Mouse (Mus musculus): ENCODE measurements at regions not wholly inside any gene's neighbourhood (a gene's known extent, or its start where the extent isn't known, plus 50 kb on each side); places are given as distances from the start of the nearest gene placed in this dataset.
"Not testable (repeated sequence)": the region's sequence is repeated elsewhere in the genome, so short reads cannot be mapped to it uniquely, and the experiment has no call there.

DNA sequence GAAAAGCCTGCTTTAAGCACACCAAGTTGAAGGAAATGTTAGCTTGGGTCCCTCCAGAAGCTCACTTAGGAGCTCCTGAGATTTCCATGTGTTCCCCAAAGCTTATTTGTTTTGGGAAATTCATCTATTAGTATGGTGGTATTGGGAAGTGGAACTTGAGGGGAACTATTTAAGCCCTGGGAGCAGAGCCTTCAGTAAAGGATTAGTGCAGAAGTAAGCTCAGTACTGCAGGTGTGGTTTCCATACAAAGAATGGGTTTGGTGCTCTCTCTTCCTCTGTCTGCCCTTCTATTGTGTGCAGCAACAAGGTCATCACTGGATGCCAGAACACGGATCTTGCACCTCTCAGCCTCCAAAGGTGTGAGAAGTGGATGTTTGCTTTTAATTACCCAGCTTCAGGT is 57.2 kb downstream of the Foxa2 start:
- no peak for DNase-seq (ENCODE audit: low read depth)

DNA sequence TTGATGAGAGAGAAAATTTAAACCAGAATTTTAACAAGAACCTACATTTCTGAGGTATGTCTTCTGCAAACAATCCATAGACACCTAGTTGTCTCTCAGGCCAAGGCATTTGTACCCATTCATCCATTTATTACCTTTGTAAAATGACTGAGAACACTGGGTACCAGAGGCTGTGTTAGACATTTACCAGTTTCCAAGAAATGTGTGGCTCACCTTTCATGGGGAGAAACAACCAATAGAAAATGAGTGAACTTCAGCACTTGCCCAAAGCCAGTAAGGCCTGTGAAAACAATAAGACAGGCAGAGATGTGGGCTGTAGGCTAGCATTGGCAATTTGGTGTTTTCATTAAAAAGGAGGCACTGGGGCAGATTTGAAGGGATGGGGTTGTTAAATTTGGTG is 58.2 kb downstream of the Foxa2 start:
- no peak for DNase-seq (ENCODE audit: low read depth)

DNA sequence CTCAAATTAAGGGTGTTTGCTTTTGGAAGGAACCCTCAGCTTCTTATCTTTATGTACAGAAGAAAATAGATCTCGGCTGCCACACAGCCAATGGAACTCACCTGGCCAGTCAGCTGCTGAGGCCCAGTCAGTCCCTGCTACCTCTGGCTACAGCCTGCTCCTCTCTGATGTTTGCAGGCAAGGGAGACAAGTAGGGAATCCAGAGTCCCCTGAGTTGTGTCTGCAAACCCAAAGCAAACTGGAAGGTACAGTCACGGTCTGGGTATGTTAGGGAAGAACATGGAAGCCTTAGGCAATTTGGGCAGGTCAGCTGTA is 61.6 kb downstream of the Foxa2 start:
- DNase-seq (ENCODE audit: low read depth), result no peak

DNA sequence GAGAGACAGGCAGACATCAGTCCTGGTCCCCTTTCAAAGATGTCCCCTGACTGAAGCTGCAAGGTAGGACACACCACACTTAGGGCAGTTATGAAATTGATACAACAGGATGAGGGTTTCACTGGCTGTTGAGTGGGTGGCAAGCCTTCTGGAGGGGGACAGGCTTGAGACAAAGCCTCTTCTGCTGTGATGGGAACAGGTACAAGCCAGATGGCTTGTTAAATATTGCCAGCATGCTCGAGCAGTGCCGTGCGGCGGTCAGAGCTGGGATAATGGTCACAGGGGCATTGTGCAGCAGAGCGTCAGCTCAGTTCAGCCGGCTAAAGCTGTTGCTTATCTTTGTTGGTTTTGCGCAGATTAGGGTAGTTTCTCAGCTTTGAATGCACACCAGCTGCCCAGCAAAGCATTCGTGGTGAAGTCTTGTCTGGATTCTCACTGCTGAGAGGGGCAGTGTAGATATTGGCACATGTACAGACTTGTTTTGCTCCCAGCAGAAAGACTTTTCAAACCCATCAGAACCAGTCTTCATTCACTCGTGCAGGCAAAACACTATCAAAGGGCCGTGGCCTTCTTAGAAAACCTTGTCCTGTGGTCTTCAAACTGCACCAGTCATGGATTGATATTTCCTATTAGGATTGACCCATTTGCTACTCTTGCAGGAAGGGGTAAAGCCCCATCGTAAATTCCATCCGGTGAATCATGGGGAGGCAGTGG is 62.1 kb downstream of the Foxa2 start:
- no peak for DNase-seq (ENCODE audit: low read depth)

DNA sequence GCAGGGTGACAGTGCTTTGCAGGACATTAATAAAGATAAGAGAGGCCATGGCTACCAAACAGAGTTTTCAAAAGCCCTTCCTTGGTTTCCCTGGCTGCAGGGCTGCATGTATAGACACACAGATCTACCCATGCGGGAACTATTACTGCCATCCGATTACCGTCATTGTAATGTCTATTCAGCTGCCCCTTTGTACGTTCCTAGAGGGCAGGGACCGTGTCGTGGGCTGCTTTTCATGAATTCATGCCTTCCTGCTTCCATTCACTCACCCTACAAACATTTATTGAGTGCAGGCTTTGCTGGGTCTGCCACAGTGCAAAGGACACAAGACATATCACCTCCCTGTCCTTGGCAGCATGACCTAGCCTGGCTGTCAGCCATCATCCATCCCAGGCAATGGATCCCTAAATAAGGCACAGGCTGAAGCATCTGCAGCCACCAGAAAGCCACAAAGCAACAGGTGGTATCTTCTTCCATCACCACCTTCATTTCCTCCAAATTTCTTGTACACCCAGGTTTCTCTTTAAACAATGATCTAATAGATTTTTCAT is 65.8 kb downstream of the Foxa2 start:
- DNase-seq (ENCODE audit: low read depth), result no peak

DNA sequence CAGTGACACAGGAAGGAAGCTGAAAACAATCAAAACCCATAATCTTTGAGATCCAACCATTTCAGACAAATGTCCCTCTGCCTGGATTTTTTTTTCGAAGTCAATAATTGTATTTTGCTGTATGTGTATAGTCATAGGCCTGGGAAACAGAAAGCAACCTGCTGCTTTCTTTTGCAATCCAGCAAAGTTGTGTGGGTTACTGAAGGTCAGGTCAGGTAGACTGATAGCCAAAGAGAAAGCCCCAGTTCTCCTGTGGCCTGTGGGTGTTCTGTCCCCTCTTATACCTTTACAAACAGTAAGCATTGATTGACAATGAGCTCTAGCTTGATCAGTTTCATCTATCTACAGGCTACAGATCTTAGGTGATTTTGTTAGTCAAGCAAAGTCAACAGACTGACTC is 66.4 kb downstream of the Foxa2 start:
- no peak for DNase-seq (ENCODE audit: low read depth)

DNA sequence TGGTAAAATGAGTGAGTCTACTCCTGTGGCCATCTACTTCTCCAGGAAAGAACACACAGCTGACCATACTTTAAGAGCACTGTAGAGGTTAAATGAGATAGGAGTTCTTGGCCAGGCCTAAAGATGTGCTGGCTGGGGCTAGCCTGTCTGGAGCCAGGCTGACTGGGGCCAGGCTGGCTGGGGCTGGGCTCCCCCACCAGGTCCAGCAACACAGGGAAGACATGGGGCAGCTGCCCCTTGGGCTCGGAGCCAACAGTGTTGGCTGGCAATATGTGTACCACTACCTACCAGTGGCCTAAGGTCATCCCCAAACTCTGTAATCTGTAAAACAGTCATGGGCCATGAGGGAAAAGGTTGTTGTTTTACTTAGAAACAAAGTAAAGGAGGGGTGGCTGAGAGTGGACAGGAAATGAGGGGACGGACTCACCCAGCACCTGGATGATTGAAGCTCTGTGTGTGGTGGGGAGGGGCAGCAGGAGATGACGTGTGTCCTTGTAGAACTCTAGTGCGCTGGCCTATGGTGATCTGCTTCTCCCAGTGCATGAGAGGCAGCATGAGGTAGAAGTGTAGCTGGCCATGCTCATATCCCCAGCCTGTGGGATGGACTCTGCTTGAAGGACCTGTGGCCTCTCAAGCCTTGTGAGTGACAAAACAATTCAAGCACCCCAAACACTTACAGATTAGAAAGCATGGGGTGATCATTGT is 67.0 kb downstream of the Foxa2 start:
- no peak for DNase-seq (ENCODE audit: low read depth)

DNA sequence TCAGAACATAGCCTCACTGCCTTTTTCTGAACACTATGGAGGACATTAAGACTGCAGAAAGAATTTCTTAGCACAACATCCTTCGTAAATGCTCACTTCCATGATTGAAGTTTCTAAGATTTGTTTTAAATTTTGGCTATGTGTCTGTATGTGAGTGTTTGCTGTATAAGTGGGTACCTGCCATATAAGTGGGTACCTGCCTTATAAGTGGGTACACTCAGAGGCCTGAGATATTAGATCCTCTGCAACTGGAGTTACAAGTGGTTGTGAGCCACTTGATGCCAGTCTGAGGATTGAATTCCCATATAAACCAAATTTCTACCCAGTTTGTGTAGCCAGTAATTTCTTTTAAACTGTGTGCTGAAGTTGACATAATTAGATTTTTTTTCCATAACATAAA is 67.8 kb downstream of the Foxa2 start:
- no peak for DNase-seq (ENCODE audit: low read depth)

DNA sequence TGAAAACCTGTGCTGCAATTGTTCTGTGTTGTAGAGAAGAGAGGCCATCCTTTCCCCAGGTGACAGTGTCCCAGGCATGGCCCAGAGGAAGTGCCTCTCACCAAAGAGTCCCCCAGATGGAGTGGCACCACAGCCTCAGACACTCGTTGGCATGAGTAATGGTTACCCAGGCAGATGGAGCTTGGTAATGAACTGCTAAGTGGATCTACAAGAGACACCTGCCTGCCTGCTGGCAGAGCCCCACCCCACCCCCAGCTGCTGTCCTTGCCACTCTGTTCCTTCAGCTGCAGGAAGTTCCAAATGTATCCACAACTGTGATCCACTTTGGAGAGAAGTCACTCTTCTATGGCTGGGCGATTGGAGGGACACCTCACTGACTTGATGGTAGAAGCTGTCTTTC is 72.0 kb downstream of the Foxa2 start:
- DNase-seq (ENCODE audit: low read depth), result no peak

DNA sequence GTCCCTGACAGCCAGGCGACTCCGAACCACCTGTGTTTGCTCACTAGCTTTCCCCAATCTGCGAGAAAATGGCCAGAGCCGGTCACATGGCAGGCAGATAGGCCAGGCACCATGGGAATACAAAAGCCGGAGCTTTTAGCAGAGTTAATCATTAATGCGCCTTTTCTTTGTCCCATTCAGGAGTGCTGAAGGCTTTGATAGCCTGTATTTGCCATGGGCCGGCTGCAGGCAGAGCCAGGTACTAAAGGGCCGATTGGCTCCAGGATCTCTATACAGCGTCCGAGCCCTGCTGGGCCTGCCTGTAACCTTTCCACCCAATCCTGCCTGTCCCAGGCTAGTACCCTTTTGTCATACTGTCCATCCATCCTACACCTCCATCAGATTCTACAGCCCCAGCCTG is 78.1 kb downstream of the Foxa2 start:
- no peak for DNase-seq (ENCODE audit: low read depth)

DNA sequence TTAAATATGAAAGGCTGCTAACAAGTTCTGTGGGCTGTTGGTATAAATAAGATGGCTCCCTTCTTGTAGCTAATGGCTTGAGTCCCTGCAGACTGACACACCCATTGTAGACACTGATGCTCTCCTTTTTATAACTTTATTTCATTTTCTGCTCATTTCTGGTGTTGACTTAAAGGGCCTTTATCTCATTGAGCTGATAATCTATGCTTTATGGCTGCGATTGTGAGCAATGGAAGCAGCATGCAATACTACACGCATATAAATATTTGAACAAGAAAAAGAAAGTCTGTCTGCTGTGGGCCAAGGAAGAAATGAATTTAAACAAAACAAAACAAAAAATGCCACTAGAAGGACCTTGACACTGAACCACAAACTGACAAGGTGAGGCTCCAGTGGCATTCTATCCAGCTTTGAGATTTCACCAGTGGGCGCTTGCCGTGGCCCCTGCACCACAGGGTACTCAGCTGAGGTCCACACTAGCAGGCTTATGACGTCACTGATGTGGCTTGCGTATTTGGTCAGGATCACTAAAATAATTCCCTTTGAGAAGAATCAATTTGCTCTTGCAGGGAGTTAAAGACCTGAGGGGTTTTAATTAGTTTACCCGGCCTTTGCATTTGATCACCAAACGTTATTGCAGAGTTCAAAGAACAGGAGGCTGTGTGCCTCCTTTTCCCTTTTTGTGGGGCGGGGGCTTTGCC is 78.8 kb downstream of the Foxa2 start:
- DNase-seq (ENCODE audit: low read depth), result no peak

DNA sequence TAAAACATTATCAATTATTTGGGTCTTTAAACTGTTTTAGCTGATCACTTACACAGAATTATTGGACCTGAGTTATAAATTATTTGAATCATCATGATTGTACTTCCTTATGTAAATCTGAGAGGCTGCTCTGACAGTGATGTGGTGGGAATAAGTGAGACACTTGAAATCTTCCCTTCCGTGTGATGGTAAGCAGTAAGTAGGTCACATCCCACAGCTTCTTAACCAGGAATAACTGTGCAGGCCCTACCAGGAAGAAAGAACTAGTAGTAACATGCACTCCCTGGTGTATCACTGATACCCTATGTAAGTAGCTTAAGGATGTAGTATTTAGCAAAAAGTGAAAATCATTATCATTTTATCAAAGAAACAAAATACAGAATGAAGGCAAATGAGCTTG is 83.5 kb downstream of the Foxa2 start:
- DNase-seq (ENCODE audit: low read depth), result not testable (repeated sequence)

DNA sequence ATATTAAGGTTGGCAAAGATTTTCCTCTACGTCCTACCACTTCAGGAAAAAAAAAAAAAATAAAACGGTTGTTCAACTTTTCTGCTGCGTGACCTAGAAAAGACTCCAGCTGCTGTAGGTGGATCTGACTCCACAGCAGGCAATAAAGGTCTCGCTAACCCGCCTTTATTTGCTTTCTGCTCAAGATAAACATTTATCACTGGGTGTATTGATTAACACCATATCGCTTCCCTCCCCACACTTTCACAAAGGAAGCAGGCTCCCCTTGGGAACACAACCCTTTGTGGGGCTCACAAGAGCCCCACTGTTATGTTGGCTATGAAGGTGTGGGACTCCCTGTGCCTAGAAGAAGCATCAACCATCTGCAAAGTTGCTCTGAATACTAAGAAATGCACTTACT is 85.1 kb downstream of the Foxa2 start:
- no peak for DNase-seq (ENCODE audit: low read depth)

DNA sequence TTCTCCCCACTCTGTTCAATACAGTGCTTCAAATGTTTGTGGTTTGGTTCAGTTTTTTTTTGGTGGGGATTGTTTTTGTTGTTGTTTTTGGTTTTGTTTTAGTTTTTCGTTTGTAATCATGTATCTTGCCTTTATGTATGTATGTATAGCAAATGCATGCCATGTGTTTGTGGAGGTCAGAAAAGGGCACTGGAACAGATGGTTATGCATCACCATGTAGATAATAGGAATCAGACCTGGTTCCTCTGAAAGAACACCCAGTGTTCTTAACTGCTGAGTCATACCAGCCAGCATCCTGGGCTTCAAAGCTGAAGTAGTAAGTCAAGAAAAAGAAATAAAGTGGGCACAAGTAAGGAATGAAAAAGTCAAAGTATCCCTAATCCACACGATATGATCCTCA is 92.6 kb downstream of the Foxa2 start:
- no peak for DNase-seq (ENCODE audit: low read depth)

DNA sequence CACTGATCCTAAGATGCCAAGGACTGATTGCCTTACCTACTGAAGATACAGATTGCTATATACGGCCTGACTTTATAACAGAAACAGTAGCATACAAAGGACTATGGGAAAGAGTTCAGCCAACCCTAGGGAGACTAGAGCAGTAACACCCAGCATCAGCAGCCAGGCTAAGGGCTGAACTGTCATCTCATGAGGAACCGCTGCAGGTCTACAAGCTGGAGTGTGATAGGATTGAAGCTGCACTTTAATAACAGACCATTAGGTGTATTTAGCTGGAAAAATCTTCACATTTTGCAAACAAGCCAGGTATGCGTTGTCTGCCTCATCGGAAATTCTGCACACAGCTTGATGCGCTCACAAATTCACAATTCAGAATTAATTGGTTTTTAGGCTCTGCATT is 95.5 kb downstream of the Foxa2 start:
- no peak for DNase-seq (ENCODE audit: low read depth)

DNA sequence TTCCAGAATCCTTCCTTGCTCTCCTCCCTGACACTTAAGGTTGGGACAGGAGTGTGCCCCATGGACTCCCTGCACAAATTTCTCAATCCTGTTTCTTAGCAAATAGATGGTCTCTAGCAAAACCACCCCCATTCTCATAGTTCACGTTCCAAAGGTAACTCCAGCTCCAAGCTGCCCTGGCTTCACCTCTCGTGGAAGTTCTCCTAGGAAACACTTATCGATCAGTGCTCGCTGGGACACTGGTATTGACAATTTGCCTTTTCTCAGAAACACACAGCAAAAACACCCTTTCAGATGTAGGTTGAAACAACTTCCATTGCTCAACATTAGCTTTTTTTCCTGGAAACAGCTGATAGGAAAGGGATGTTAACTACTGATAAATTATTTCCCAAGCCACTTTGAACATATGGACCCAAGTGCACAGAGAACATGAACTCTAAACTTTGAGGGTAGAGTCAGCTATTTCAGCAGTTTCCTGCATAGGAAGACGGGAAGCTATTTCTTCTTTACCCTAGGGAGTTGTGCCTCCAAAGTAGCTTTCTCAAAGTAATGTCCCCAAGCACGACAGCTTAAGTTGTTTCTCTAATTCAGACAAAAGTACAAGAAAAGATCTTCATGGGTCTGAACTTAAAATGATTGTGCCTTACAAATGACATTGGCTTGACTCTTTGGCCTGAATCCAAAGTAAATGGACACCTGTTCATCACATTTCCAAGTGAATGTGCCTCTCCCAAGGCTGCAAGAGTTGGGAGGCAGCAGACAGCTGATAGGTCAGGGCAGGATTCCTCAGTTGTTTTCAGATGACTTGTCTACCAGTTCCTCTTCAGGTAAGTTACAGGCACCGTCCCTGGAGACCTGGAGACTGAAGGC is 102.4 kb downstream of the Foxa2 start:
- DNase-seq (ENCODE audit: low read depth), result no peak

DNA sequence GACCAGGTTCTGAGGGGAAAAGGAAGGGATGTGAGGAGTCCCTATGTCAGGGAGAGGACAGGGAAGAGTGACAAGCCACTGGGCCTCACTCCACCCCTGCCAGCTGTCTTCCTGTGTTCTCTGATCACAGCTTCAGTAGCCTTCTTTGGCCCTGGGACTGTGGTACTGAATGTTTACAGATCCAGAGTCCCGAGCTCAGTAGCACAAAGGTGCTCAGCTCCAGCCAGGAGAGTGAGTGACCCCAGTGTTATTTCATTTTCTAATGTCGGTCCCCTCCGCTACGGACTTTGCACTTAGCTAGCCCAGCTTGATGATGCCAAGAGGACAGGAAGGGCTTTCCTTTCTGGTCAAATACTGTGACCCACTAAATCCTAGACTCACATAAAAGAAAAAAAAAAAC is 104.2 kb downstream of the Foxa2 start:
- no peak for DNase-seq (ENCODE audit: low read depth)

DNA sequence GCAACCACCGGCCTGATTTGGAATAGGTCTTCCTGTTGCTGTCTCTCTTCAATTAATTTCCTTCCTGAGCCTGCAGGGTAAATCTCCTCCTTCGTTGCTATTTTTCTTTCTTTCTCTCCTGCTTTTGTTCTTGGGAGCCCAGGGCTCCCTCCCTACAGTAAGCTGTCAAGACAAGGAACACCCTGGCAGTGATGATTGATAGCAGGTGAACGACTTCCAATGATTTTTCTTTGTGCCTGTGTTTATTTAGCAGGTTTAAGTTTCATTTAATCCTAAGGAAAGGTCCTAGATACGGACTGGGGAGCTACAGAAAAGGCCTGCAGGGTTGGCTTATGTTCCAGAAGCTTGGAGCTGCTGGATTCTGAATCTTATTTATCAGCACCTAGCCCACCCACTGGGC is 105.5 kb downstream of the Foxa2 start:
- DNase-seq (ENCODE audit: low read depth), result no peak

DNA sequence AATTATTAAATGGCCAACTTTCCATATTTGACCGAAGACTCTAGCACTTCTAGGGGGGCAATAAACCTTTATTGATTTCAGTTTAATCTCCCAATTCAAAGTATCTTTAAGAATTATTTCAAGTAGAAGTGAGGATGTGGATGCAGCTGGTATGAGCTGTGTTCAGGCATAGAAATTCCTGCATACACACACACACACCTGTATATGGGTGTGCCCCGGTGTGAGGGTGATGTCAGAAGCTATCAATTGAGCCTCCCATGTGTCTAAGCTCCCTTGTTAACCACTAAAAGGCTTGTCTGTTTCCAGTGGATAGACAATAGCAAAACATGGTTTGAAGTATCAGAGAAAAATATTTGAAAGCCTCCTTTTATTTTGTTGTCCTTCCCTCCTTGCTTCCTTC is 114.3 kb downstream of the Foxa2 start:
- no peak for DNase-seq (ENCODE audit: low read depth)

DNA sequence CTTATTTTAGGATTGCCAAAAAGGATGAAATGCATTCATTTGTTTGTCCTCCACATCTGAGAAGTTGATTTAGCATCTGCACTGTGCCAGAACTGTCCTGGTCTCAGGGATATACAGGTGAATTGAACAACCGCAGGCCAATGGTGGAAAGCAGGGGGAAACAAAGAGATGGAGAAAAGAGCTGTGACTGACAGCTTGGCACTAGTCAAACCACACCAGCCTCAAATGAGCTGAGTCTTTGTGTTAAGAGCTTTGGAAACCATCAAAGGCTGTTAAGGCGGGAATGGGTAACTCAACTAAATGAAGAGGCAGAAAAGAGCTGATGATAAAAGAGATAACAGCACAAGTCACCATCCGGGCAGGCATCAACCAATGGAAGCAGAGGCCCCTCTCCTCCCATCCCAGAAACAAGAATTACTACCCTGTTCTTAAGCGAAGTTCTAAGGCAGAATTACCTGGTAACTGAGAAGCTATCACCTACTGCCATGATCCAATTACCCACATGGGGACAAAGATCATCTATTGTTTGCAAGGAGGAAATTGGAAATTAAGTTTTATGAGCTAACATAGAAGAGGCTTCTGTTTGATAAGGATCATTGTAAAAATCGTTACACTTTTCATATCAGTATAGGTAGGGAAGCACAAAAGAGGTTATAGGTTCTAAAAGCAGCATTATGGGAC is 117.6 kb downstream of the Foxa2 start:
- no peak for DNase-seq (ENCODE audit: low read depth)

DNA sequence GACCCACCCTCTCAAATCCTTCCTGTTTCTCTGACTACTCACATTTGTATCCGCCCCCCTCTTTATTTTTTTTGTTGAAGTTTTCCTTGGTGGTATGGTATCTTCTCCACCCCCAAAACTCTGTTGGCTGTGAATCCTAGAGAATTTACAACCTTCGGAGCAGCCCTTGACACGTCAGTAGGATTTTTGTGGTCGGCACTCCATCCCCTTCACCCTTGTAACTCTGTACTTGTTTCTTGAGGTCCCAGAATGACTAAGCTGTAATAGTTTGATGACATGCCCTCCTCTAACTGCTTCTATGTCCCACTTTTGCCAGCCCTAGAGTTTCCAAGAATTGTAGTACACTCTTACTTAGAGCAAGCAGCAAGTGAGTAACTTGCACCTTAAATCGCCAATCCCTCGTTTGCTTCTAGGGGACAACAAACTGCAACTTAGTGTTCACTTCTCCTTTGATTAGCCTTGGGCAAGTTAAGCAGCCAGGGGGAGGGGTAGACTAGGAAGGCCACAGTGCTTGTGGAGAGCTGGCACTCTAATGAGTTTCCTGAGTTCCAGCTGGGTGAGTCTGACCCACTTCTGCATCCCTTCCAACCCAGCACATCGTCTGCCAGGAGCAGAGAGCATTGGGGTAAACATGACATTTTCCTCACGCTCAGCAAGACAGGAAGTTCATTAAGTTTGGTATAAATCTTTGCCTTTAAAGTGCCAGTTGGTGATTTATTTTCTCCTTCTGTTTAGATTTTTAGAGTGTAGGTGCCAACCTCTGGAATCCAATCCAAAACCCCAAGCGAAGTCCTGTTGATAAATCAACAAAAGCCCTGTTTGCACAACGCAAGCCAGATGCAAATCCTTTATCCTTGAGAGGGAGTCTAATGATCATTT is 118.7 kb downstream of the Foxa2 start:
- DNase-seq (ENCODE audit: low read depth), result no peak

All from c-Kit-positive CD71-negative TER-119-negative erythroid progenitor cells, embryonic 14.5 days (primary cell).